Mouse (Mus musculus) induced T-regulatory cell, adult 2 months (primary cell): Measurements from ENCODE around the gene Smox.

Experiments
- DNase-seq: peaks from one replicate; pipeline ENCODE4 v3.0.0-alpha.2; 2012; ENCODE audit warnings: low read depth

Gene Smox

DNA sequence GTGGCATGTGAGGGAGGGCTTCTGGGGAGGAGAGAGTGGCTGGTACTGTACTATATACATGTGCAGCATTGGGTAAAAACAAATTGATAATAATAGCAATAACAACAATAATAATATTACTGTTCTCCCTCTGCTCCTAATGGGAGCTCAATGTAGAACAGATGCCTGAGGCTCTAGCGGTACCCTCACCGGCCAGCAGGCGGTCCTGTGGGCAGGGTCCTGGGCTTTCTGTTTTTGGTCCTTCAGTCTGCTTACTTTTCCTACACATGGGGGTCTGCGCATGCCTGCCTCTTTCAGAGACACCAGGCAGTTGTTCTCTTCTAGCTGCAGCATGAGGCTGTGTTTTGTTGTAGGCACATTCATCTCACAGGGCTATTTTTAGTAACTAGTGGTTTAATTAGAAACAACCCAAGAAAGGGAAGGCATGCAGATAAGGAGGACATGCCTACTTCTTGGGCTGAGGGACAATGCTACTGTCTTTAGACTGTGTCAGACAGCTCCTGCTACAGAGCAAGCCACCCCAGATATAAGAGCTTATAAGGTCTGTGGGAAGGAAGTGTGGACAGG, 22.8 kb downstream of the Smox start:
- no peak for DNase-seq

DNA sequence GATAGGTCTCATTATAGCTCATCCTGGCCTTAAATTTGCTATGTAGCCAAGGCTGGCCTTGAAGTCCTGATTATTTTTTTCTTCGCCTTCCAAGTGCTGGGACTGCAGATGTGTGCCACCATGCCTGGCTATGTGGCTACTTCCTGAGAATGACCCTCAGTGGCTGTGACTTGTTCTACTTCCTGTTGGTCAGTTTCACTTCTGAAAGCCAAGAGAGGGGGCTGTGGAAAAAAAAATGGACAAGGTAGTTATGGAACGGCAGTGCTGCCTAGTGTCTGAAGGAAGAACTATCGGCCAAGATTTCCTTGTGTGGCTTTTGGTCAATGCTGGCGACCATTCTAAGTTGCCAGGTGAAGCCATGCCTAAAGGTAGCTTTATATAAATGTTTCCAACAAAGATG, 26.3 kb downstream of the Smox start:
- DNase-seq, result no peak

DNA sequence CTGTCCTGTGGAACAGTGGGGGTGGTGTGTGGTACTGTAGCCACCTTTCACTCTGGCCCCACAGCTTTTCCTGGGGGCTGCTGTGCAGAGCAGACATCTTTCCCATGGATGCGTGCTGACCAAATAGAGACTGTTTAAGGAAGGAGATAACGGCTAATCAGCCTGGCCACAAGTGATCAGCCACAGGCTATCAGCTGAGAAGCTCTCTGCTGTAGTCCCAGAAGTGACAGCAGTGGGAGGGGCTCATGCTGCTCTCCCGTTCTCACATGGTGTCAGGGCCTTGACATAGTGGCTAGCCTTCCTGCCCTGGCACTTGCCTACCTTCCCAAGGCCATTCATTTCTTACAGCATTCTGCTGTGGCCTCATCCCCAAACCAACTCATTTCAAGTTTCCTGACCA, 27.5 kb downstream of the Smox start:
- no peak for DNase-seq

DNA sequence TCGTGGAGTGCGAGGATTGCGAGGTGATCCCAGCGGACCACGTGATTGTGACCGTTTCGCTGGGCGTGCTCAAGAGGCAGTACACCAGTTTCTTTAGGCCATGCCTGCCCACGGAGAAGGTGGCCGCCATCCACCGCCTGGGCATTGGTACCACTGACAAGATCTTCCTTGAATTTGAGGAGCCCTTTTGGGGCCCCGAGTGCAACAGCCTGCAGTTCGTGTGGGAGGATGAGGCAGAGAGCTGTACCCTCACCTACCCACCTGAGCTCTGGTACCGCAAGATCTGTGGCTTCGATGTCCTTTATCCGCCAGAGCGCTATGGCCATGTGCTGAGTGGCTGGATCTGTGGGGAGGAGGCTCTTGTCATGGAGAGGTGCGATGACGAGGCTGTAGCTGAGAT, 29.4 kb downstream of the Smox start:
- no peak for DNase-seq

DNA sequence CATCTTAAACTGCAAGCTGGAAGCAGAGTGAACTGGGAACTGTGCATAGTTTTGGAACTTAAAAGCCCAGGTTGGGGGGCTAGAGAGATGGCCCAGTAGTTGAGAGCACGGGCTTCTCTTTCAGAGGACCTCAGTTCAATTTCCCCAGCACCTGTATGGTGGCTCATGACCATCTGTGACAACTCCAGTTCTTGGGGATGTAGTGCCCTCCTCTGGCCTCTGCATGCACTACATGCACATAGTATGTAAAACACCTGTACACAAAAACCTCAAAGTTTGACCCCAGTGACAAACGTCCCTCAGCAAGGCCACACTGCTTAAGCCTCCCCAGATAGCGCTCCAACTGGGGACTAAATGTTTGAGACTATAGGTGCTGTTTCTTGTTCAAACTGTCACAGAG, 35.8 kb downstream of the Smox start:
- peak; percentile 73 for DNase-seq

DNA sequence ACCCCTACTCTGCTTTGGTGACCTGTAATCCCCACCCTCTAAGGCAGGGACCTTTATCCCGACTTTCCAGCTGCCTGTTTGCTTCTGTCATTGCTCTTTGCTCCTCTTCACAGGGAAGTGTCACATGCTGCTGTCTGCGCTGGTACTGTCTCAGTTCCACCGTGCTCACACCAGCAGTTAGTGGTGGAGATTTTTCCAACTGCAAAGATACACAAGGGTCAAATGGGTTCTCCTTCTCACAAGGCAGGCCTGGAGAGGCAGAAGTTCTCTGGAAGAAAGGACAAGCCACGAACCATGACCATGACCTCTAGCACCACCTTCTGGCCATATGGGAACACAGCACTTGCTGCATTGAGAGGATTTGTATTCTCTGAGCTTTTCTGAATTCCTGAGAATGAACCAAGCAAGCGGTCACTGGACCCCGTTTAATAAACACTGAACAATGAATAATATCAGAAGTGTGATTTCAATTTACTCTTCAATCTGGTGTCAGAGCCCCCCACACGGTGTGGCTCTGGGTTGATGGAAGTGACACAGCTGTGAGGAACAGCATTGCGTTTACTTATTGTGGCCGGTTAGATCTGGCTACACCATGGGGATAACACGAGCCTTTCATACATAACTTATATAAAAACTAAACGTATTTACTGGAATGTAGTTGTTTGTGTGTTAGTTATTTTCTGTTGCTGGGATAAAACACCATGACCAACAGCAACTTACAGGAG, 38.8 kb downstream of the Smox start:
- peak; percentile 79 for DNase-seq

DNA sequence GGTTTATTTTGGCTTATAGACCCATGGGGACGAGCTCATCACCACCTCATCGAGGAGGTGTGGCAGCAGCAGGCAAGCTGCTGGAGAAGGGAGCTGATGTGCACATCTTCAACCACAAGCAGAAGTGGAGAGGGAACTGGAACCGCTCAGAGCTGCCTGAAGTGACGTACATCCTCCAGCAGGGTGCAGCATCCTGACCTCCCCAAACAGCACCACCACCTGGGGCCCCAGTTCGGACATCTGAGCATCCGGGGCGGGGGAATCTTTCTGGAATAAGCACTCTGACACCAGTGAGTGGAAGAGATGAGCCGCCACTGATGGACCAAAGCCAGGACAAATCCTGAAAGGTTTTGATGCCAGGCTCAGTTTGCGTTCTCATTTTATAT, 39.3 kb downstream of the Smox start:
- DNase-seq, result peak; percentile 71

DNA sequence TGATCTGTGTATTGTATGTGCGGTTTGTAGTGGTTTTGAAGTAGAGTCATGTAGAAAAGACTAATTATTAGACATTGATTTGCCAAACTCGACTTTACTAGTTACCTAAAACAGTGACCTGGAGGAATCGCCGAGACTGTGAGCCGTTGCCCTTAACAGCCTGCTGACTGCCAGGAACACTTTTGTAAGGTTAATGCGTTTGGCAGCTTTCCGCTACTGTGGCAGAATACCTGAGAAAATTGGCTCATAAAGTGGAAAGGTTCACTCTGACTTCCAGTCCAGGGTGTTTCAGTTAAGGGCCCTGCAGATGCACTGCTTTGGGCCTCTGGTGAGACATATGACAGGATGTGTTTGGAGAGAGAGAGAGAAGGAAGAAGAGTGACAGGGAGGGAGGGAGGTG, 40.0 kb downstream of the Smox start:
- DNase-seq, result no peak

DNA sequence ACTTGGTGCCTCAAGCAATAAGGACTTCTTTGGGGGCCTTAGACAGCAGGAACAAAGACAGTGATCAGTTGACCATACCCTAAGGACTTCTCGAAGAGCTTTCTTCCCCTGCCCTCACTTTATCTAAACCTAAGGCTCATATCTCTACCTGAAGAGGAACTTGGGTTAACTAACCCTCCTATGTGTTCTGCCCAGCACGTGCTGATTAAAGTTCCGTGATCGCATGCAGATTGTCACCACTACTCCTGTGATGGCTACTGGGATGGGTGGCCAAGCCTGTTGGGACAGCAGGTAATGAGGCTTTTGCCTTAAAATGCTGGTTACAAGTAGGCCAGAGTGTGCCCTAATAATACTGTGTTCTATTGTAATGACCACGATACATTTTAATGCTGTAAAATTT, 43.9 kb downstream of the Smox start:
- no peak for DNase-seq

DNA sequence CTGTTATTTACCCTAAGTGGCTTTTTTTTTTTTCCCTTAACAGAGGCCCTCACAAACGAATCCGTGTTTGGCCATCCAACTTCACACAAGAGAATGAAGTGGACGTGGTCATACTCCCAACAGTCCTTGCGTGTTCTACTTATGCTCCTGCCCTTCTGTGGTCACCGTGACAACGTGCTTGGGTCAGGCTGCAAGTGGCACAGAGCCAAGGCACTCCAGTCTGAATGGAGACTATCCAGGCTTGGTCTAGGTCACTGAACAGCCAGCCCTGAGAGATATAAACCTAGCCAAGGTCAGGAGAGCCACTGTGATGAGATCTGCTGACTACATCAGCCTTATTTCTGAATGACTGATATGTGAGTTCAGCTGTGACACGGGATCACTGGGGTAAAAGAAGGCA, 47.0 kb downstream of the Smox start:
- no peak for DNase-seq

DNA sequence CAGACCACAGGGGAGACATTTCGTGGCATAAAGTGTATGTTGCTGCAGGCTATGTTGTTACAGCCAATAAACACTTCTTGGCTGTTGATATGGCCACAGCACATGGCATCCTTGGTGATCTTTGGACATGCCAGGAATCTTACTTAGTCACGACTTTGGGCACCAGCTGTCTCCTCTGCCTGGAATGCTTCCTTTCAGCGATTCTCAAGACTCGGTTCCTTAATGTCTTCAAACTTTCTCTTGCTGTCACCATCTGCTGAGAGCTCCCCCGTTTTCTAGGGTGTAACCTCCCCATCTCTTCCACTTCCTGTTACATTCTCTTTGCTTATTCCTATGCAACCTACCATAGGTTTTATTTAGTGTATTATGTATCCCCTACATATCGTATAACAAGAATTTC, 48.5 kb downstream of the Smox start:
- DNase-seq, result no peak

DNA sequence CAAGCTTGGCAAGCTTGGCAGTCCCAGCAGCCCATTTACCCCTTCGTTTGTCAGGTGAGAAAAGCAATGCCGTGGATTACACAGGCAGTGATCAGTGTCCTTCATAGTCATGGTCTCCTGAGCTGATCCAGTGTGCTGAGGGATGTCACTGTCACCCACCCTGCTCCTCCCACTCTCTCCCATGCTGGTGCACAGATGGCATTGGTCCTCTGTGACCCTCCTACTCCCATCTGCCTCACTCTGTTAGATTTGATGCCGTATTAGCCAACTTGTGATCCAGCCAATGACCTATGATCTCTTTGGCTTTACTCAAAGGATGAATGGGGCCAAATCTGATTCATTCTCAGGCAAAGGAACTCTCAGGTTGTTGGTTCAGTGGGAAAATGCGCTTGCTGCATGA, 50.4 kb downstream of the Smox start:
- no peak for DNase-seq

DNA sequence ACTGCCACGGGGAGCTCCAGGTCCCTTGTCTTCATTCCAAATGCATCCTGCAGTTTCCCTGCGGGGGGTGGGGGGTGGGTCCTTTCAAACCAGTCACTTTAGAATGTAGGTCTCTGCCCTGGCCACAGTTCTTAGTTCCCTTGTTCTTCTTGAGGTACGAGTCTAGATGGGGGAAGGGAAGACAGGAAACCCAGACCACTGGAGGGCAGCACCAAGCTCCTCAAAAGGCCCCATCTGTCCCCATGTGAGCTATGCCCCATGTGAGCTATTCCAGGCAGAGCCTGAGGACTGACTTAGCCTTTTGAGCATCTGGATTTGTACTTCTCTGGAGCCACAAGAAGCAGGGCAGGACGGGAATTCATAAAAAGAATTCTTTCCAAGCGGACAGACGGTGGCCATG, 51.2 kb downstream of the Smox start:
- no peak for DNase-seq

DNA sequence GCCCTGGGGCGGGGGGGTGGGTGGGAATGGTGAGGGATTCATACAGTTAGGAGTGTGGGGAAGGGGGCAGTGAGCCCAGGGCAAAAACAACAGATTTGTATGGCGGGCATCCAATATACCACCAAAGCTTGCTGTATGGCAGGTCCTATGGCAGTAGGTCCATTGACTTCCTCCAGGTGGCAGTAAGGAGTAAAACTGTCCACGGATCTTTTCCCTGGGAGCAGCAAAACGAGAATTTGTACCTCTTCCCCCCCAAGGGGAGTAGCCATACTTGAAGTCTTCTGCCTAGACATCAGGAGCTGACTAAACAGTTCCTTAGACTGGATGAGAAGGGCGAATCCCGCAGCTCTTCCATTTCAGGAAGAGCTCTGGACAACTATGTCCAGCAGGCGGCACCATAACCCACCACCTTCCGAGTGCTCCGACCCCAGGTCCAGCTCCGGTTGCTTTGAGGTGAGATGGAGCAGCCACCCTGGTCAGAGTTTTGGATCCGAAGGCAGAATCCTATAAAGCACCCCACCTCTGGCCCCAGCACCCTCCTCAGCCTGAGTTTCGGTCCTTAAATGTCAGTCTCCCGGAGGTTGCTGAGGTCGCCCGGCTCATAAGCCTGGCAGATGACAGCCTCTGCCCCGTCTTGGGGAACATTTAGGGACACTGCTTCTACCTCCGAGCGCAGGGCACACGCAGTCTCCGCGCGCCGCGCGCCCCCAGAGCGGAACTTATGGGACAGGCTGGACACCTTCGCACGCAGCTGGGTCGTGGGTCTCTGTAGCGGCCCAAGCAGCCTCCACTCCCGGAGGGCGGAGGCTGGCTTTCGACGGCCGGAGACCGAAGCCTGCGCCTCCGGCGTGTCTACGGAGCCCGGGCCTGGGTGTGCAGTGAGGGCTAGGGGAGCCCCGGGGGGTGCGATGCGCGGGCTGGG, 54.4 kb downstream of the Smox start:
- DNase-seq, result peak; percentile 79

DNA sequence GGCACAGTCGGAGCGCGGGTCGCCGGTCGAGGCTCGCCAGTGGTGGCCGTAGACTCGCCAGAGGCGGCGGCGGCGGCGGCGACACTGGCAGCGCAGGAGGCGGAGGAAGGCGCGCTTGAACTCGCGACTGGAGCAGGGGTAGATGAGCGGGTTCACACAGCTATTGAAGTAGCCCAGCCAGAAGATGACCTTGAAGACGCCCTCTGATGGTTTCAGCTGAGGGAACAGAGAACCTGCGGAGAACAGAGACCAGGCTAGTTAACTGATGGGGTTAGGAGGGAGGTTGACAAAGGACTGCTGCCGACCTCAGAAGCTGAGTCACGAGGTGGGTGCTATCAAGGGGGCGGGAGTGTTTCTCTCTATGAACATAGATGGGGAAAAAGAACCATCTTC, 55.0 kb downstream of the Smox start:
- peak; percentile 27 for DNase-seq

DNA sequence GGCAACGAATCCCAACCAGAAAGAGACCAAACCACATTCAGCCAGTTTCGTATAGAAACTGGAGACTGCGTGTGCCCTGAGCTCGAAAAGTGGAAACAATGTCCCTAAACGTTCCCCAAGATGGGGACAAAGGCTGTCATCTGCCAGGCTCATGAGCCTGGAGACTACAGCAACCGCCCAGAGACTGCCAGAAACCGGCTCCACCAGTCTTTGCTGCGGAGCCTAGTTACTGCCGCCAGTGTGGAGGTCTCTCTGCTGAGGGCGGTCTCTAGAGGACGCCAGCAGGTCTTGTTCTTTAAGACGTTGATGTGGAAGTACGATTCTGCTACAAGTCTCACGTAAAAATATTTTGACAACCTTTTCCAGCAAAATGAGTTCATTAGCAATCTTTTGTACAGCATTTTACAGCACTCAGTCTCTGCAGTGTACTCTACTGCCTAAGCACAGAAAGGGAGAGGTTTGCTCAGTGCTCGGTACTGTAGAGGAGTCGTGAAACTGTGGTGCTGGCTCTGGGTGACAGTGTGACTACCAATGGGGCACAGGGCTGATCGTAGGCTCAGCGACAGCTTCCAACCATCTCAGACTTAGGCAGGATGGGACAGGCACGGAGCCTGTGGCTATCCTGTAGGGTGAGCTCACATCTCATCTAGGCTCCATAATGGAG, 55.6 kb downstream of the Smox start:
- peak; percentile 16 for DNase-seq

DNA sequence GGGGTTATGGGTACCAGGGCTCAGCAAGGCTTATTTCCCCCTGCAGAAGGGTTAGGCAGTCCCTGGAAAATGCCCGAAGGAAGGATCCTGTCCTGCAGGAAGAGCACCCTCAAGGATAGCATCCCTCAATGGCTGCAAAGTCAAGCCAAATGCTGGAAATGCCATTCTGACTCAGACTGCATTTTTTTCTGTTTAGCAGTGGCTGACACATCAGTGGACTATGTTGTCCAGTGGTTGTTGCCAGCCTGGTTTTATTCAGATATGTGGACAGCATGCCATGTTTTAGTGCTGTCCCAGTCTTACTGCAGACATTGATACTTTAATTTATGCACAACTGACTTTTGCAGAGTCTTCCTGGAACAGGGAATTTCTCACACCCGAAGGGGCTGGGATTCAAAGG, 57.0 kb downstream of the Smox start:
- no peak for DNase-seq

DNA sequence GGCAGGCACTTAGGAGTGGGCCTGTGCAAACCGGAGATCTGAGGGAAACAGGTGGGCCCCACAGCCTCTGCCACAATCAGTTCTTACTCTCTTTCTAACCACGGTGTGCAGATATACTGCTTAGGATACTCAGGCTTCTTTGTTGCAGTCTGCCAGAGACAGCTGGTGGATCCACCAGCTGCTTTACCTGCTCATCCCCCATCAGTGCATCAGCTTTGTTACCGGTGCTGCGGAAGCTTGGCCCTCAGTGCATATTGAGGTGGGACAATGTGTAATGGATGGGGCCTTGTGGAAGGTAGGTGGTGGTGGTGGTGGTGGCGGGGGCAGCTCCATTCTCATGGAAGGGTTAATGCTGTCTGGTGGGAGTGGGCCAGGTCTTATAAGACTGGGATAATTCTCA, 57.8 kb downstream of the Smox start:
- DNase-seq, result no peak

DNA sequence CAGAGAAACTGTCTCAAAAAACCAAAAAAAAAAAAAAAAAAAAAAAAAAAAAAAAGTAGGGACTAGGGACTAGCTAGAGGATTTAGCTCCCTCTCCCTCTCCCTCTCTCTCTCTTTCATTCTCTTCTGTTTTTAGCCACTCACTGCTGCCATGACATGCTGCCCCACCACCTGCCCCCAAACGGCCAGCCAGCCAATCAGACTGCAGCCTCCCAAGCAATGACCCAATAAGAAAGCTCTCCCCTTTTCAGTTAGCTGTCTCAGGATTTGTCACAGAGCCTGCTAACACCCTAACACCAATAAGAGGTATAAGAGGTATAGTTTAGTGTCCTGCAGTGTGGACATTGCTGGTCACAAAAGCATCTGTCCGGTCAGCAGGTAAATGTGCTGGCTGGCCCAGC, 59.2 kb downstream of the Smox start:
- no peak for DNase-seq

DNA sequence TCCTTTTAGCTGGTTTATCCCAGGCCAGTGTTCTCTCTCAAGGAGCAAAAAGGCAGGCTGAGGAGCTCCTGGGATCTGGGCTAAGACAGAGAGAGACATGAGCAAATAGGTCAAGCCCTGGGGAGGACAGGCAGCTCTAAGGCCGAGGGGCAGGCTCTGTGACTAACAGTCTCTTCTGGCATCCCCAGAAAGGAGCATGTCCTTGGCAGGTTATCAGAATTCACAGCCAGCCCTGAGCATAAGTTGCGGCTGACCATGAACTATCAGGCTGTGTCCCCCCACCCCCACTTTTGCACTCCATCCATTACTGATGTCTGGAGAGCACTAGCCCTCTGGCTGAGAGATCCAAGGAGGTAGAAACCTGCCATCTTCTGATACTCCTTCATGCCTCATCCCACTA, 59.6 kb downstream of the Smox start:
- no peak for DNase-seq

DNA sequence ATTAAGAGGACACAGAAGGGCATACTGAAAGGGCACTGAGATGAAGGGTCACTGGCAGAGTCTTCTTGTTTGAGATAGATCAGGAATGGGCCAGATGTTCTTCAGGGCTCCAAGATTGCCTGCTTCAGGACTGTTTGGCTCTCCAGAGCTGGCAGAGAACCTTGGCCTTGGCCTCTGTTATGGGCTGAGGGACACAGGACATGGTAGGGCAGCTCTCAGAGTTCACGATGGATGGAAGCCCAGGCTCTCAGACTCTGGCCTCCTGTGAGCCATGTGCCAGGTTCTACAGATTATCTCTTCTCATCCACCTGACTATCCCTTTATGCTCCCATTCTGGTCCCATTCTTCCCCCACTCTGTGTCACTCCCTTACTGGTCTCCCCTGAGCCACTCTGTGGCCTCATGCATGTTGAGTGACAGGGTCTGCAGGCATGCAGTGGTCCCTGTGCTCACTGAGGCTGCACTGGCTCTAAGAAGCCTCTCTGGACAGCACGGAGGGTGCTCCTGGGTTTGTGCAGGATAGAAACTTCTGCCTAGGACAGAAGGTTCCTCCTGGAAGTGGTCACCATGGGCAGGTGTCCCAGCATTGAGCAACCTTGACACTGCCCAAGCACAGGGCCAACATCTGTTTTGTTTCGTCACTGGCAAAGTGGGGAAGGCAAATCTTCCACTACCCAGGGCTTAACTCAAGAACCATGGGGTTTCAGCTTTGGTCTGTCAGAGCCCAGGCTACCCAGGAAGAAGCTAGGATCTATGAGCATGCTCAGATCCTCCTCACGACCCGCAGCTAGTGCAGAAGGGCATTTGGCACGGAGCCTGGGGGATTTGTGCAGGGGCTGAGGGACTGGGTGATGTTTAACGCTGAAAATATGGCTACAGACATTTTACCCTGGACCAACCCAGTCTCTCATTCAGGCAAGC, 60.7 kb downstream of the Smox start:
- no peak for DNase-seq
